Mouse (Mus musculus): ENCODE results near the gene Tbcb. TPM values are rescaled to one million over a fixed set of nuclear protein-coding genes. Genes with fewer than 3 reads are reported as not detected.
A peak's percentile ranks its signal among the peaks of the same experiment; 100 is the strongest.

Tbcb gene
- polyA plus RNA-seq, 1 experiment, result 83.3 TPM

GRCm38 (mm10) chr7:30196171-30196570 lies 35.9 kb downstream of the Tbcb start:
- Histone ChIP-seq H3K4me1 (ENCODE audit: control insufficient read depth, insufficient read depth, low read length) (peaks cover 23% of the 10 kb centered on the region), H3K27ac (ENCODE audit: insufficient read depth, low read depth, low read length) (no peak overlapping the region)

GRCm38 (mm10) chr7:30195461-30195860 lies 36.6 kb downstream of the Tbcb start:
- no peak overlapping the region for H3K27ac ChIP-seq (ENCODE audit: insufficient read depth, low read depth, low read length)
- peaks cover 23% of the 10 kb centered on the region for H3K4me1 ChIP-seq (ENCODE audit: control insufficient read depth, insufficient read depth, low read length)
- 0 out of 2 replicates have a peak overlapping the region, but pooled peaks have one; percentile 9 for H3K4me3 ChIP-seq (ENCODE audit: insufficient read depth, low read length)
- TF ChIP-seq POLR2A (IDR thresholded peaks at IDR 0.05; ENCODE audit: borderline replicate concordance, low read depth, low read length), result no peak
- TF ChIP-seq CTCF (IDR thresholded peaks at IDR 0.05; ENCODE audit: low read depth, low read length), result no peak

More at GRCm38 (mm10) chr7:30196171-30196570, 35.9 kb downstream of the Tbcb start:
- H3K4me3 ChIP-seq (ENCODE audit: insufficient read depth, low read length), result no peak overlapping the region
- no peak for TF ChIP-seq CTCF (IDR thresholded peaks at IDR 0.05; ENCODE audit: low read depth, low read length)
- TF ChIP-seq POLR2A (IDR thresholded peaks at IDR 0.05; ENCODE audit: borderline replicate concordance, low read depth, low read length), result no peak

GRCm38 (mm10) chr7:30194884-30195283 lies 37.2 kb downstream of the Tbcb start:
- TF ChIP-seq POLR2A (IDR thresholded peaks at IDR 0.05; ENCODE audit: borderline replicate concordance, low read depth, low read length) (no peak), CTCF (IDR thresholded peaks at IDR 0.05; ENCODE audit: low read depth, low read length) (no peak)
- H3K27ac ChIP-seq (ENCODE audit: insufficient read depth, low read depth, low read length), result peak overlapping the region; percentile 91
- peak overlapping the region; percentile 66 for H3K4me3 ChIP-seq (ENCODE audit: insufficient read depth, low read length)
- H3K4me1 ChIP-seq (ENCODE audit: control insufficient read depth, insufficient read depth, low read length), result peaks cover 23% of the 10 kb centered on the region

GRCm38 (mm10) chr7:30194101-30194831 lies 37.8 kb downstream of the Tbcb start:
- peak overlapping the region; percentile 91 for H3K27ac ChIP-seq (ENCODE audit: insufficient read depth, low read depth, low read length)
- peak overlapping the region; percentile 66 for H3K4me3 ChIP-seq (ENCODE audit: insufficient read depth, low read length)
- TF ChIP-seq CTCF (IDR thresholded peaks at IDR 0.05; ENCODE audit: low read depth, low read length), result no peak
- no peak for TF ChIP-seq POLR2A (IDR thresholded peaks at IDR 0.05; ENCODE audit: borderline replicate concordance, low read depth, low read length)
- peaks cover 23% of the 10 kb centered on the region for H3K4me1 ChIP-seq (ENCODE audit: control insufficient read depth, insufficient read depth, low read length)

GRCm38 (mm10) chr7:30193581-30194100 lies 38.4 kb downstream of the Tbcb start:
- H3K4me3 ChIP-seq (ENCODE audit: insufficient read depth, low read length), result peak overlapping the region; percentile 66
- peaks cover 23% of the 10 kb centered on the region for H3K4me1 ChIP-seq (ENCODE audit: control insufficient read depth, insufficient read depth, low read length)
- TF ChIP-seq POLR2A (IDR thresholded peaks at IDR 0.05; ENCODE audit: borderline replicate concordance, low read depth, low read length) (no peak), CTCF (IDR thresholded peaks at IDR 0.05; ENCODE audit: low read depth, low read length) (no peak)
- no peak overlapping the region; the same call in 1 of the 2 replicates for H3K27ac ChIP-seq (ENCODE audit: insufficient read depth, low read depth, low read length)

- Histone ChIP-seq H3K27ac (ENCODE audit: insufficient read depth, low read depth, low read length) (no peak overlapping the region), H3K4me3 (ENCODE audit: insufficient read depth, low read length) (peak overlapping the region; percentile 66), H3K4me1 (ENCODE audit: control insufficient read depth, insufficient read depth, low read length) (peaks cover 23% of the 10 kb centered on the region)
- TF ChIP-seq CTCF (IDR thresholded peaks at IDR 0.05; ENCODE audit: low read depth, low read length) (no peak), POLR2A (IDR thresholded peaks at IDR 0.05; ENCODE audit: borderline replicate concordance, low read depth, low read length) (no peak)
These were observed 39.1 kb downstream of the Tbcb start for GRCm38 (mm10) chr7:30193013-30193412.

- no peak for TF ChIP-seq CTCF (IDR thresholded peaks at IDR 0.05; ENCODE audit: low read depth, low read length)
- TF ChIP-seq POLR2A (IDR thresholded peaks at IDR 0.05; ENCODE audit: borderline replicate concordance, low read depth, low read length), result no peak
- Histone ChIP-seq H3K27ac (ENCODE audit: insufficient read depth, low read depth, low read length) (no peak overlapping the region), H3K4me1 (ENCODE audit: control insufficient read depth, insufficient read depth, low read length) (peaks cover 23% of the 10 kb centered on the region), H3K4me3 (ENCODE audit: insufficient read depth, low read length) (no peak overlapping the region)
These were observed 40.0 kb downstream of the Tbcb start for GRCm38 (mm10) chr7:30192088-30192487.

GRCm38 (mm10) chr7:30189116-30189491 lies 43.0 kb downstream of the Tbcb start:
- Histone ChIP-seq H3K27ac (ENCODE audit: insufficient read depth, low read depth, low read length) (no peak overlapping the region), H3K4me1 (ENCODE audit: control insufficient read depth, insufficient read depth, low read length) (peaks cover 5% of the 10 kb centered on the region), H3K4me3 (ENCODE audit: insufficient read depth, low read length) (no peak overlapping the region)
- TF ChIP-seq CTCF (IDR thresholded peaks at IDR 0.05; ENCODE audit: low read depth, low read length) (no peak), POLR2A (IDR thresholded peaks at IDR 0.05; ENCODE audit: borderline replicate concordance, low read depth, low read length) (no peak)

- peaks cover 5% of the 10 kb centered on the region for H3K4me1 ChIP-seq (ENCODE audit: control insufficient read depth, insufficient read depth, low read length)
- no peak overlapping the region for H3K4me3 ChIP-seq (ENCODE audit: insufficient read depth, low read length)
- TF ChIP-seq CTCF (IDR thresholded peaks at IDR 0.05; ENCODE audit: low read depth, low read length) (no peak), POLR2A (IDR thresholded peaks at IDR 0.05; ENCODE audit: borderline replicate concordance, low read depth, low read length) (no peak)
- no peak overlapping the region for H3K27ac ChIP-seq (ENCODE audit: insufficient read depth, low read depth, low read length)
These were observed 43.5 kb downstream of the Tbcb start for GRCm38 (mm10) chr7:30188344-30189115.

All from bone marrow macrophage, adult 2 months (primary cell).